In genomic region chr3:50438520-50439253, GRCm38 (mm10) we compare ENCODE assay signal across 13 mouse cellular contexts. TPM values are rescaled to one million over a fixed set of nuclear protein-coding genes. Genes with fewer than 3 reads are reported as not detected.
DNase-seq lines count a peak whose midpoint lies in the region; ATAC-seq lines count a peak whose summit lies in the region.
"Had no signal": no experiment of that assay in that cellular context is flagged by ENCODE, and none has a peak within 500 bp of the region (broad histone marks: within the 10 kb centered on the region; RNA-seq: fewer than 3 reads in every experiment).

No protein-coding gene starts in this region.

- DNase-seq in embryo, embryonic 10 days (ENCODE audit: low spot score), result peak; percentile 22
- DNase-seq in embryo, embryonic 9.5 days (ENCODE audit: extremely low spot score), result no peak
- DNase-seq in B cell, adult 2 months, result peak; percentile 8 to 16
- peak; percentile 46 for DNase-seq in embryo, embryonic 10.5 days (ENCODE audit: low spot score)
- DNase-seq in gastrocnemius, postnatal 25 days, result no peak
- DNase-seq in thymus, postnatal 25 days, result no peak
- DNase-seq: adrenal gland, postnatal 36 days; cerebellum, postnatal 25 days; midbrain, embryonic 14.5 days; right cerebral cortex, adult 18-20 months; thymus, postnatal 14 days had no signal

- peak; percentile 49 for ATAC-seq in megakaryocyte, adult 5-6 weeks (ENCODE audit: poor library complexity, severe bottlenecking)
- no peak for ATAC-seq in megakaryocyte-erythroid progenitor cell, adult 5-6 weeks (replicated peaks; ENCODE audit: low FRiP score, low TSS enrichment, poor library complexity, severe bottlenecking)

RNA-seq across cellular contexts. Expression of gene Slc7a11, which starts 4.7 kb away (rescaled TPM):
- total RNA-seq in megakaryocyte, adult 5-6 weeks (2015), result 11.9 and 12.1 TPM in 2 replicates
- total RNA-seq in megakaryocyte, adult 5-6 weeks (2017), result 13.5 and 14.1 TPM in 2 replicates
- total RNA-seq in gastrocnemius, postnatal 25 days (2021), result under 1 TPM; 0.11 to 0.23 TPM
- 0.59 TPM in 1 of 2 replicates, not detected in the other for total RNA-seq in megakaryocyte-erythroid progenitor cell, adult 5-6 weeks (2014; fragmentation: Nextera tagmentation)
- total RNA-seq in megakaryocyte-erythroid progenitor cell, adult 5-6 weeks (2017), result 0.09 and 0.34 TPM in 2 replicates

Comparison
In these comparisons a context has a peak if more than half of its experiments do, and no peak if none do; other contexts are left out.
1. DNase-seq: peak in embryo, embryonic 10 days (single experiment), B cell, adult 2 months (2 of 2) and embryo, embryonic 10.5 days (single experiment); none in embryo, embryonic 9.5 days (single experiment), gastrocnemius, postnatal 25 days (single experiment) and thymus, postnatal 25 days (single experiment).
2. RNA of gene Slc7a11, which starts 4.7 kb away (total RNA-seq): 11.9 to 14.1 TPM in megakaryocyte, adult 5-6 weeks; 0.11 to 0.23 TPM in gastrocnemius, postnatal 25 days and 0.09 to 0.59 TPM in megakaryocyte-erythroid progenitor cell, adult 5-6 weeks; every median in the first group is over 4 times any median in the second.